Mouse (Mus musculus) liver, adult 2 months (tissue): Measurements from ENCODE around the gene Pip5k1b.

ENCODE experiments used
- CTCF ChIP-seq: fragments of 200-500 bp; IDR thresholded peaks from 2 replicates; pipeline ENCODE4 v1.5.1; 2011; ENCODE audit warnings: low read depth, low read length, control low read depth
- POLR2A ChIP-seq: fragments of 200-500 bp; IDR thresholded peaks from 2 replicates; pipeline ENCODE4 v1.6.1; 2011; ENCODE audit warnings: low read length, control low read depth; ENCODE audit not compliant: insufficient read depth; ENCODE audit errors: extremely low read depth

DNA sequence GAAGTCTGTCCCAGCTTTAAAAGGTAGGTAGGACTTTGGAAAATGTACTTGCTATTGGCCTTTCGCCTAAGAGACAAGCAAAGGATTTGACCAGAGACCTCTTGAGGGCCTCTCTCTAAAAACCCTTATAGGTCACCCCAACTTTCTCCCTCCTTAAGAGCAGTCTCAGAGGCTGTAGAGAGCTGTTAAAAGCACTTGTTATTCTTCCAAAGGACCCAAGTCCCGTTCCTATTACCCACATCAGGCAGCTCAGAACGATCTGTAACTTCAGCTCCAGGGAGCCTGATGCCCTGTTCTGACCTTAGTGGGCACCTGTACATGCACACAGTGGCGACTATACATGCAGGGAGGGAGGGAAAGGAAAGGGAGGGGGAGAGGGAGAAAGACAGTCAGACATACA lies 18.0 kb downstream of the Pip5k1b start:
- no peak for TF ChIP-seq CTCF
- no peak for TF ChIP-seq POLR2A
